Mouse (Mus musculus): ENCODE data around the gene Msn.

GRCm38 (mm10) chrX:96171645-96172388, 76.0 kb downstream of the Msn start:
- no peak for TF ChIP-seq EP300 (IDR thresholded peaks at IDR 0.05; ENCODE audit: insufficient read depth, low read depth, low read length)
- no peak for TF ChIP-seq CTCF (IDR thresholded peaks at IDR 0.05)
- TF ChIP-seq POLR2A (IDR thresholded peaks at IDR 0.05; ENCODE audit: insufficient read depth, low read depth, low read length), result no peak
